Mouse (Mus musculus): ENCODE results near the gene Nlrc3. TPM values are rescaled to one million over a fixed set of nuclear protein-coding genes. Genes with fewer than 3 reads are reported as not detected.
A peak's percentile ranks its signal among the peaks of the same experiment; 100 is the strongest.
"Not testable (repeated sequence)": the region's sequence is repeated elsewhere in the genome, so short reads cannot be mapped to it uniquely, and the experiment has no call there.

Gene Nlrc3
- polyA plus RNA-seq, 1 experiment from 2014 or later = 2.1 TPM

DNA sequence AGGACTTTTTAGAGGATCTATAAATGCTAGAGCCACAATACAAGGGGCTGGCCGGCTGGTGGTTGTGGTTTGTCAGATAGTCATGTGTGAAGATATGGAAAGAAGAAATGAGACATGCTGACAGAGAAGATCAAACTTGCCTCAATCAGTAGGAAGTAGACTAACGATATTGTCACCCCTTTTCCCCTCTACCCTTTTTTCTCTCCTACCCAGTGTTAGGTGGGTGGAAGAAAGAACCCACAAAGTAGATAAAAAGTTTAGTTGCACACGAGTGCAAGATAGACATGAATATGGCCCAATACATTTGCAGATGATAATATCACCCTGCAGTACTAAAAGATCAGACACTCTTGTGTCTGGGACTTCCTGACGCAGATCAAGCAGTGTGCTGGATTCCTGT is 12.0 kb upstream of the Nlrc3 start:
- no peaks in the 10 kb centered on the region for H3K27me3 ChIP-seq (ENCODE audit: control insufficient read depth, insufficient read depth, low read length)
- H3K4me2 ChIP-seq (replicated peaks; ENCODE audit: low read depth, low read length) = no peak overlapping the region
- H3K4me3 ChIP-seq (ENCODE audit: low read length) = no peak overlapping the region
- no peaks in the 10 kb centered on the region for H3K9me3 ChIP-seq (ENCODE audit: control insufficient read depth, low read length)
- 90% methylated on average over 4 of the region's 4 CpGs for WGBS
- ATAC-seq (ENCODE audit: low FRiP score, low TSS enrichment) = no peak
- no peak overlapping the region for H3K27ac ChIP-seq (ENCODE audit: low read depth, low read length)
- no peaks in the 10 kb centered on the region for H3K4me1 ChIP-seq (ENCODE audit: control insufficient read depth, insufficient read depth, low read length)
- H3K9ac ChIP-seq (ENCODE audit: low read depth, low read length) = no peak overlapping the region
- peaks cover 92% of the 10 kb centered on the region for H3K36me3 ChIP-seq (ENCODE audit: control insufficient read depth, insufficient read depth, low read length)

DNA sequence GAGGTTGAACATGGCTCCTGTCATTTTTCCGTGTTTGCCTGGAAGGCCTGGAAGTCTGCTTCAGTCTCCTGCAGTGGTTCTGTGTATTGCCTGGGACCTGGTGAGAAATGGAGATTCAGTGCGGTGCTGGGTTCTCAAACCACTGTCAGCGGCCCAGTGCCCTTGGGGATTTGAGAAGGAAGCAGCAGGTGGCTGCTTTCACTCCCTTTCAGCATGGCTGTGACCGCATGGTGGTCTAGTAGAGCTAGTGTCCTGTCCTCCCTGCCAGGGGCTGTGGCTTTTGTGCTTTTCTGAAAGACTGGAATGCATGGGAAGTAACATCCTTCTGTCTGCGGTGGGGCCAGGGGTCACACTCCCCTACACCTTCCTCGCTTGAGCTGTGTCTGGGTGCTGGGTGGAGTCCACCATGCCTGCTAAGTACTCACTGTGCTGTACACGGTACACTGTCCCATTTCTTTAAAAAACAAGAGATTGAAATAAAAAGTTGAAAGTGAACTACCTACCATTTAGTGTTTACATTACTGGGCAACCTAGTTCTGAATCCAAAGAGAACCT is 6.8 kb upstream of the Nlrc3 start:
- Histone ChIP-seq H3K27ac (ENCODE audit: low read depth, low read length) (no peak overlapping the region), H3K27me3 (ENCODE audit: control insufficient read depth, insufficient read depth, low read length) (no peaks in the 10 kb centered on the region), H3K9me3 (ENCODE audit: control insufficient read depth, low read length) (no peaks in the 10 kb centered on the region), H3K4me2 (replicated peaks; ENCODE audit: low read depth, low read length) (no peak overlapping the region), H3K36me3 (ENCODE audit: control insufficient read depth, insufficient read depth, low read length) (peaks cover 95% of the 10 kb centered on the region), H3K4me1 (ENCODE audit: control insufficient read depth, insufficient read depth, low read length) (no peaks in the 10 kb centered on the region), H3K9ac (ENCODE audit: low read depth, low read length) (no peak overlapping the region), H3K4me3 (ENCODE audit: low read length) (no peak overlapping the region)
- no peak for ATAC-seq (ENCODE audit: low FRiP score, low TSS enrichment)
- 80% methylated on average over 7 of the region's 7 CpGs for WGBS

- Histone ChIP-seq H3K27ac (ENCODE audit: low read depth, low read length) (no peak overlapping the region), H3K36me3 (ENCODE audit: control insufficient read depth, insufficient read depth, low read length) (peaks cover 91% of the 10 kb centered on the region), H3K4me1 (ENCODE audit: control insufficient read depth, insufficient read depth, low read length) (0 out of 2 replicates have a peak, but pooled peaks cover 3% of the 10 kb centered on the region), H3K27me3 (ENCODE audit: control insufficient read depth, insufficient read depth, low read length) (no peaks in the 10 kb centered on the region), H3K4me2 (replicated peaks; ENCODE audit: low read depth, low read length) (no peak overlapping the region), H3K9ac (ENCODE audit: low read depth, low read length) (no peak overlapping the region), H3K4me3 (ENCODE audit: low read length) (no peak overlapping the region), H3K9me3 (ENCODE audit: control insufficient read depth, low read length) (no peaks in the 10 kb centered on the region)
- ATAC-seq (ENCODE audit: low FRiP score, low TSS enrichment) = no peak
- 90% methylated on average over 4 of the region's 4 CpGs for WGBS
Measured at GRCm38 (mm10) chr16:3982173-3982572, 5.7 kb upstream of the Nlrc3 start.

DNA sequence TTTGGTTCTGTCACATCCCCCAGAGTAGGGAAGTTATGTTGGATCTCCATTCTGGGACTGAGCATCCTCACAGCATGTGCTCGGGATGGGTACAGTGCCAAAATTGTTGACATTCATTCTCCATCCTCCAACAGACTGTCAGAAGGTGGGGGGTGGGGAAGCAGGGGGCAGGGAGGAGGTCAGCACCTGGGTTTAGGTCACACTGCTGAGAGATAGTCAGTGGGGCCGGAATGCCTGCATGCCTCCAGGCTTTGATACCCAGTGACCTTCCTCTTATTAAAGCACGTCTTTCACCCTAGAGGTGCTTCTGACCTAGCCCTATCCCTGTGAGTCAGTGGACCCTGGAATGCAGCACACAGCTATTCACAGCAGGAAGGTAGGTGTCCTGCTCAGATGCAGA is 280 bp upstream of the Nlrc3 start:
- WGBS = 26% methylated on average over 3 of the region's 3 CpGs
- no peak overlapping the region for H3K27ac ChIP-seq (ENCODE audit: low read depth, low read length)
- H3K36me3 ChIP-seq (ENCODE audit: control insufficient read depth, insufficient read depth, low read length) = peaks cover 39% of the 10 kb centered on the region
- H3K4me3 ChIP-seq (ENCODE audit: low read length) = no peak overlapping the region
- no peaks in the 10 kb centered on the region for H3K9me3 ChIP-seq (ENCODE audit: control insufficient read depth, low read length)
- H3K4me2 ChIP-seq (replicated peaks; ENCODE audit: low read depth, low read length) = no peak overlapping the region
- no peaks in the 10 kb centered on the region for H3K27me3 ChIP-seq (ENCODE audit: control insufficient read depth, insufficient read depth, low read length)
- no peak overlapping the region for H3K9ac ChIP-seq (ENCODE audit: low read depth, low read length)
- peaks cover 11% of the 10 kb centered on the region; the same call in 1 of the 2 replicates for H3K4me1 ChIP-seq (ENCODE audit: control insufficient read depth, insufficient read depth, low read length)
- peak; percentile 29; the same call in 1 of the 2 replicates for ATAC-seq (ENCODE audit: low FRiP score, low TSS enrichment)

- H3K9ac ChIP-seq (ENCODE audit: low read depth, low read length) = no peak overlapping the region
- ATAC-seq (ENCODE audit: low FRiP score, low TSS enrichment) = peak; percentile 40; the same call in 1 of the 2 replicates
- H3K36me3 ChIP-seq (ENCODE audit: control insufficient read depth, insufficient read depth, low read length) = peaks cover 30% of the 10 kb centered on the region
- no peak overlapping the region for H3K27ac ChIP-seq (ENCODE audit: low read depth, low read length)
- no peak overlapping the region for H3K4me2 ChIP-seq (replicated peaks; ENCODE audit: low read depth, low read length)
- WGBS = 83% methylated on average over 7 of the region's 7 CpGs
- H3K27me3 ChIP-seq (ENCODE audit: control insufficient read depth, insufficient read depth, low read length) = no peaks in the 10 kb centered on the region
- H3K4me1 ChIP-seq (ENCODE audit: control insufficient read depth, insufficient read depth, low read length) = peaks cover 11% of the 10 kb centered on the region; the same call in 1 of the 2 replicates
- H3K4me3 ChIP-seq (ENCODE audit: low read length) = no peak overlapping the region
- H3K9me3 ChIP-seq (ENCODE audit: control insufficient read depth, low read length) = no peaks in the 10 kb centered on the region
Measured at GRCm38 (mm10) chr16:3975658-3976057, 774 bp downstream of the Nlrc3 start.

- H3K36me3 ChIP-seq (ENCODE audit: control insufficient read depth, insufficient read depth, low read length) = peaks cover 18% of the 10 kb centered on the region
- WGBS = 92% methylated on average over 19 of the region's 19 CpGs
Measured at GRCm38 (mm10) chr16:3974456-3974855, 2.0 kb downstream of the Nlrc3 start.

DNA sequence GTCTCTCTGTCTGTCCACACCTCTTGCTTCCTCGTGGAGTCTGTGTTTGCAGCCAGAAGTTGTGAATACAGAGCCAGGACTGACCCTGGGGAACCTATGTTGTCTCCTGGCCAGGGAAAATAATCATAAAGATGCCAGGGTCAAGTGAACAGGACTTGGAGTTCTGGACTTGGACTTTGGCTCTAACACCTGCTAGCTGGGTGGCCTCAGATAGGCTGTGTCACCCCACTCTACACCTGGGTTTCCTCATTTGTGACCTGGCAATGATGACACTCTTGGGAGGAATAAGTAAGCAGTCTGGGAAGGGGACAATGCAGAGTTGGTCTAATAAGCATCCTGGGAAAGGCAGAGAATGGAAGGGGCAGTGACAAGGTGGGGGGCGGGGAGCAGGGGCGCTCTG is 10.9 kb downstream of the Nlrc3 start:
- H3K9ac ChIP-seq (ENCODE audit: low read depth, low read length) = no peak overlapping the region
- WGBS = 89% methylated on average over 3 of the region's 3 CpGs
- no peak for ATAC-seq (ENCODE audit: low FRiP score, low TSS enrichment)

More at GRCm38 (mm10) chr16:3974456-3974855, 2.0 kb downstream of the Nlrc3 start:
- H3K9ac ChIP-seq (ENCODE audit: low read depth, low read length); ATAC-seq (ENCODE audit: low FRiP score, low TSS enrichment); H3K4me3 ChIP-seq (ENCODE audit: low read length); H3K4me2 ChIP-seq (replicated peaks; ENCODE audit: low read depth, low read length); H3K9me3 ChIP-seq (ENCODE audit: control insufficient read depth, low read length); H3K27me3 ChIP-seq (ENCODE audit: control insufficient read depth, insufficient read depth, low read length); H3K27ac ChIP-seq (ENCODE audit: low read depth, low read length): not testable (repeated sequence)
- H3K4me1 ChIP-seq (ENCODE audit: control insufficient read depth, insufficient read depth, low read length) = peaks cover 11% of the 10 kb centered on the region; the same call in 1 of the 2 replicates

DNA sequence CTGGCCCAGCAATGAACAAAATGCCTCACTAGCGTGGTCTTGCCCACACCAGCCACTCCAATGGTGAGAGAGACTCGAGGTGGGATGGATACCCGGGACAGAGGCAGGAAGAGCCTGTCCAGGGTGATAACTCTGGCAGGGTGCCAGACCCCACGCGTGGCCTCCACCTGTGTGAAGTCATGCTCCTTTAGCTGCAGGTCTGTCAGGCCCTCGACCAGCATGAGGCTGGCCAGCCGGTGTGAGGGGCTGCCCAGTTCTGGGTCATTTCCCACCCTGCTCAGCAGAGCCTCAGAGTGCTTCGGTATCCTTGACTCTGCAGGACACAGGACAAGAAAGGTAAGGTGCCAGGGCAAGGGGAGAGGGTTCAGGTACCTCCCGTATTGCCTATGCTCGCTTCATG is 11.4 kb downstream of the Nlrc3 start:
- 0 out of 2 replicates have a peak, but pooled peaks have one; percentile 39 for ATAC-seq (ENCODE audit: low FRiP score, low TSS enrichment)
- 61% methylated on average over 10 of the region's 10 CpGs for WGBS

More for the DNA sequence above, 10.9 kb downstream of the Nlrc3 start:
- Histone ChIP-seq H3K4me1 (ENCODE audit: control insufficient read depth, insufficient read depth, low read length) (0 out of 2 replicates have a peak, but pooled peaks cover 3% of the 10 kb centered on the region), H3K27me3 (ENCODE audit: control insufficient read depth, insufficient read depth, low read length) (no peaks in the 10 kb centered on the region), H3K27ac (ENCODE audit: low read depth, low read length) (no peak overlapping the region), H3K36me3 (ENCODE audit: control insufficient read depth, insufficient read depth, low read length) (no peaks in the 10 kb centered on the region), H3K4me2 (replicated peaks; ENCODE audit: low read depth, low read length) (no peak overlapping the region), H3K9me3 (ENCODE audit: control insufficient read depth, low read length) (no peaks in the 10 kb centered on the region), H3K4me3 (ENCODE audit: low read length) (no peak overlapping the region)

DNA sequence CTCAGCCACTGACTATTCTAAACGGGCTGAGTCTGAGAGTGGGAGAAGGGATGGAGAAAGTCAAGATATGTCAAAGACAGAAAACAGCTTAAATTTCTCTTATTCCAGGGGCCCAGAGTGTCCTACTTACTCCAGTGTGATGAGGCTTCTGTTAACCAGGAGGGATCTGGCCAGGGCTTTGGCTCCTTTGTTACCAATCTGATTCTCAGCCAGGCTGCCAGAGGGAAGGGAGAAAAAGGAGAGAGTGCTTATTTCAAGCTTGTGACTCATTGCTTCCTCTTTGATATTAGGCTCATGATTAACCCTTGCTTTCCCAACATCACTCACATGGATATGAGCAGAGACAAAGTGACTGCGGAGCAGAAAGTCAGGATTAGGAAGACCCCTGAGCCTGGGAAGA is 17.2 kb downstream of the Nlrc3 start:
- Histone ChIP-seq H3K27me3 (ENCODE audit: control insufficient read depth, insufficient read depth, low read length) (no peaks in the 10 kb centered on the region), H3K9me3 (ENCODE audit: control insufficient read depth, low read length) (no peaks in the 10 kb centered on the region), H3K4me3 (ENCODE audit: low read length) (no peak overlapping the region), H3K36me3 (ENCODE audit: control insufficient read depth, insufficient read depth, low read length) (no peaks in the 10 kb centered on the region), H3K4me2 (replicated peaks; ENCODE audit: low read depth, low read length) (no peak overlapping the region), H3K4me1 (ENCODE audit: control insufficient read depth, insufficient read depth, low read length) (no peaks in the 10 kb centered on the region), H3K27ac (ENCODE audit: low read depth, low read length) (no peak overlapping the region), H3K9ac (ENCODE audit: low read depth, low read length) (no peak overlapping the region)
- 61% methylated on average over 2 of the region's 2 CpGs for WGBS
- ATAC-seq (ENCODE audit: low FRiP score, low TSS enrichment) = no peak

More for the DNA sequence above, 11.4 kb downstream of the Nlrc3 start:
- Histone ChIP-seq H3K27ac (ENCODE audit: low read depth, low read length) (no peak overlapping the region), H3K4me1 (ENCODE audit: control insufficient read depth, insufficient read depth, low read length) (0 out of 2 replicates have a peak, but pooled peaks cover 3% of the 10 kb centered on the region), H3K4me3 (ENCODE audit: low read length) (no peak overlapping the region), H3K36me3 (ENCODE audit: control insufficient read depth, insufficient read depth, low read length) (no peaks in the 10 kb centered on the region), H3K9me3 (ENCODE audit: control insufficient read depth, low read length) (no peaks in the 10 kb centered on the region), H3K4me2 (replicated peaks; ENCODE audit: low read depth, low read length) (no peak overlapping the region), H3K9ac (ENCODE audit: low read depth, low read length) (no peak overlapping the region), H3K27me3 (ENCODE audit: control insufficient read depth, insufficient read depth, low read length) (no peaks in the 10 kb centered on the region)
